Mouse (Mus musculus) midbrain, embryonic 10.5 days (tissue): Measurements from ENCODE around the gene Pde5a. TPM values are rescaled to one million over a fixed set of nuclear protein-coding genes. Genes with fewer than 3 reads are reported as not detected.
A peak's percentile ranks its signal among the peaks of the same experiment; 100 is the strongest.

Experiments
- DNase-seq: peaks from one replicate; pipeline ENCODE4 v3.0.0-alpha.2; 2017; ENCODE audit warnings: low spot score
- H3K27ac ChIP-seq: fragments of 300-500 bp; sonication (generic); replicated peaks from 2 replicates; pipeline ENCODE4 v1.5.1; 2016; ENCODE audit warnings: mild to moderate bottlenecking
- H3K27me3 ChIP-seq: fragments of 300-500 bp; sonication (generic); 2 replicates; pipeline ENCODE4 v1.6.1; 2016; ENCODE audit warnings: low read depth, mild to moderate bottlenecking; ENCODE audit not compliant: poor library complexity, severe bottlenecking
- H3K36me3 ChIP-seq: fragments of 300-500 bp; sonication (generic); 2 replicates; pipeline ENCODE4 v1.6.1; 2016; ENCODE audit warnings: mild to moderate bottlenecking, moderate library complexity
- H3K4me1 ChIP-seq: fragments of 300-500 bp; sonication (generic); 2 replicates; pipeline ENCODE4 v1.6.1; 2016
- H3K4me3 ChIP-seq: fragments of 300-500 bp; sonication (generic); 2 replicates; pipeline ENCODE4 v1.5.1; 2016; ENCODE audit warnings: mild to moderate bottlenecking, moderate library complexity
- H3K9me3 ChIP-seq: fragments of 300-500 bp; sonication (generic); replicated peaks from 2 replicates; pipeline ENCODE4 v1.6.1; 2016; ENCODE audit warnings: mild to moderate bottlenecking
- WGBS: fragments of 180-500 bp; shearing (Covaris S2); methylation state at CpG from one replicate; pipeline ENCODE4 v1.1.7; 2016; 5-methylcytosine and 5-hydroxymethylcytosine counted together
- polyA plus RNA-seq: library from polyadenylated mRNA; unstranded; fragments of >200 nt; fragmentation: Nextera tagmentation; extraction: Ambion mirVana; gene quantifications from 2 replicates; pipeline ENCODE4 v1.2.1, GENCODE M21; 2016

The Pde5a gene
- polyA plus RNA-seq, 1 experiment from 2014 or later, result 3.6 TPM

DNA sequence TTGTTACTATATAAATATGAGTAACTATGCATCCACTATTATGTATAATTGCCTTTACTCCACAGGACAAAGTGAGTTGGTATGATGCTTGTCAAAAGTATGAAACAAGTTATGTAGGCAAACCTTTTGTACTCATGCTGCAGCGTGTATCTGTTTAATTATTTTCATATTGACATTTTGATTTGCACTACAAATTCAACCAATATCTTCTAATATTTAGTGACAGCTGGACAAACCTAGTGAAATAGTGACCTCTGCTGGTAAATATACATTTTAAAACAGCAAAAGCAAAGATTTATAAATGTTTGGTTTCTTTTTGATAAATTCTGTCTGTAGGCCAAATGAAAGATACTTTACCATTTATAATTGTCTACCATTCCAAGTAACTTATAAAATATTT is 55.5 kb downstream of the Pde5a start:
- H3K27me3 ChIP-seq, result no peaks in the 10 kb centered on the region
- peaks cover 20% of the 10 kb centered on the region for H3K36me3 ChIP-seq
- no peak for DNase-seq
- H3K27ac ChIP-seq, result no peak overlapping the region
- 76% methylated on average over 1 of the region's 1 CpGs for WGBS
- no peaks in the 10 kb centered on the region for H3K9me3 ChIP-seq
- H3K4me3 ChIP-seq, result no peak overlapping the region
- no peaks in the 10 kb centered on the region for H3K4me1 ChIP-seq

DNA sequence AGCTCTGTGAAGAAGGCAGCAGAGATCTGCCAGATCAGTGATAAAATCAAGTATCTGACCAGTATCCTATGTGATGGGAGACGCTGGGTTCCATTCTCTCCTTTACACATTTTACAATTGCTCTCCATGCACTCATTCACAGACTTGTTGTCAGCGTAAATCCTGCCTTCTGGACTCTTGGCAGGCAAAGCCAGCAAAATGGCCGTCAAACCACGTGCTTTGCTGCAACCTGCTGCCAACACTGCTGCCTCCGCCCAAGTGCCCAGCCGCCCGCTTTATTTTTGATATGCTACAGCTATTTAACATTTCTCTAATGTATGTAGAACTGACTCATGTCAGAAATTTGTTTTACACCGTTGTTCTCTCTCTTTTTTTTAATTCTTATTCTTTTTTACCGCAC is 59.6 kb downstream of the Pde5a start:
- Histone ChIP-seq H3K4me1 (no peaks in the 10 kb centered on the region), H3K9me3 (peaks cover 15% of the 10 kb centered on the region; the same call in 1 of the 2 replicates), H3K4me3 (no peak overlapping the region), H3K36me3 (peaks cover 36% of the 10 kb centered on the region), H3K27me3 (no peaks in the 10 kb centered on the region), H3K27ac (no peak overlapping the region)
- 93% methylated on average over 9 of the region's 9 CpGs for WGBS
- no peak for DNase-seq

DNA sequence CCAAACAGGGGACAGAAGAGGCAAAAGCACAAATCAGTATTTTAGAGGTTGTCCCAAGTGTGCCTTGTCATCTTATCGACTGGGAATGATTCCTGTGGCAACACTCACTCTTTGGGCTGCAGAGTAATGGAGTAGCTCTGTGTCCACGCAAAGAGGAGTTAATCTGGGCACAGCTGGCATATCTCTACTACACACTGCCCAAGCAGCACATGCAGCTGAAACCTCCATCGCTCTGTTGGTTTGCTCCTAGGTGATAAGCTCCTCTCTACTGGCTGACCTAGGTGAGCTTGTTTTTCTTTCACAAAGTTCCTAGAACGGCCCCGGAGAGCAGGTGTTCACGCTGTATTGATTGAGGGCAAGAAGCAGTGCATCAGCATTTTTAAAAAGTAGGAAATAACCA is 60.8 kb downstream of the Pde5a start:
- no peak overlapping the region for H3K27ac ChIP-seq
- WGBS, result 95% methylated on average over 6 of the region's 6 CpGs
- H3K27me3 ChIP-seq, result no peaks in the 10 kb centered on the region
- H3K4me3 ChIP-seq, result no peak overlapping the region
- peaks cover 15% of the 10 kb centered on the region; the same call in 1 of the 2 replicates for H3K9me3 ChIP-seq
- H3K36me3 ChIP-seq, result peaks cover 36% of the 10 kb centered on the region
- H3K4me1 ChIP-seq, result no peaks in the 10 kb centered on the region
- DNase-seq, result no peak

DNA sequence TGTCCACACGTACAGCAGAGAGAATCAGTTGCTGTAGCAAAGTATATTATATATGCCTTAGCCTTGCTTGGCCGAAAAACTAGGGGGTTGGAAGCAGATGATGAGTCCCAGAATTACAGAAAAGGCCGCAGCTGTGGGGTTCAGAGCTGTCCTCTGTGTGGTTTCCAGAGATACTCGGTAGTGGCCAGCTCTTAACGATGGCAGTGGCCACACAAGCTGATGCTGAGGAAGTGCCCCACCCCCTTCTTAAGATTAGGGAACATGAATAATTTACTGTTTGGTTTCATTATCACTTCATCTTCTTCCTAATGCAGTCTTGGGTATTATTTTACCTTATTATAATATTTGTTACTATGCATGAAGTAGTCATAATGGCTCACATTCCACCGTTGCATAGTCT is 71.3 kb downstream of the Pde5a start:
- H3K9me3 ChIP-seq, result no peaks in the 10 kb centered on the region
- no peak for DNase-seq
- peaks cover 34% of the 10 kb centered on the region for H3K4me1 ChIP-seq
- H3K27ac ChIP-seq, result no peak overlapping the region; the same call in 1 of the 2 replicates
- no peak overlapping the region for H3K4me3 ChIP-seq
- H3K27me3 ChIP-seq, result no peaks in the 10 kb centered on the region
- H3K36me3 ChIP-seq, result peaks cover 16% of the 10 kb centered on the region
- 73% methylated on average over 6 of the region's 6 CpGs for WGBS

DNA sequence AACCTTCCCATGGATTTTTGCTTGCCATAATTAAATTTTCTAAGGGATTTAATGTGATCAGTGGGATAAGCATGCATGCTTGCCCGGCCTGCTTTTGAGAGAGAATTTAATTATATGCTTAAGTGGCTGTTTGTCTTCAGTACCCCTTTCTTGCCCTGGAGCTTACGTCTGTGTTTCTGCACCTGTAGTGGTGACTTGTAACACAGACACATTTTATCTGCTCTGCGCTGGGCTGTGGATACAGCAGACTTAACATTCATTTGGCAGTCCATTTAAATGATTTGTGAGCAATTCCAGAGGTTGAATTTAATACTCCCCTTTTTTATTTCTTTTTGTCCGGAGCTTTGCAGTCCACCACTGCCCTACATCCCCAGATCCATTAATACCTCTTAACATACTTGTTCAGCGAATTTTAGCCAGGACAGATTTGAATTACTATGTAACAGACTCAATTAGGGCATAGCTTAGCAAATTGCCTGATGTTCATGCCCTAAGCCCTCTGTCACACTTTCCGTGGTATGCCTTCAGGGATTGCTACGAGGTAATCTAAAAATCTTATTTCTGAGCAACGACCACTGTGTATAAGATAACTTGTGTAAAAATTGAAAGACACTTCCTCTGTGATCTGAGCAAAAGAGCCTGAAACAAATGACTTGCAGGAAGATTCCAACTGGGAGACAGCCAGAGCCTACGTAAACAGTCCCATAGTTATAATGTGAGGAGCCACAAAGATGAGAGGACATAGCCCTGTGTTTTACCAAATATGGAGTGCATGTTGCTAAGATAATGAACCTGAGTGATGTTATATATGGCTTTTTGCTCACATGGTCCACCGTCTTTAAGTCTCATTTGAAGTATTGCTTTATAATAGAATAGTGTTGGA is 72.0 kb downstream of the Pde5a start:
- WGBS, result 66% methylated on average over 10 of the region's 10 CpGs
- no peaks in the 10 kb centered on the region for H3K9me3 ChIP-seq
- peaks cover 34% of the 10 kb centered on the region for H3K4me1 ChIP-seq
- H3K36me3 ChIP-seq, result peaks cover 17% of the 10 kb centered on the region
- H3K4me3 ChIP-seq, result no peak overlapping the region
- H3K27me3 ChIP-seq, result no peaks in the 10 kb centered on the region
- no peak for DNase-seq
- peak overlapping the region; percentile 74; the same call in 1 of the 2 replicates for H3K27ac ChIP-seq

DNA sequence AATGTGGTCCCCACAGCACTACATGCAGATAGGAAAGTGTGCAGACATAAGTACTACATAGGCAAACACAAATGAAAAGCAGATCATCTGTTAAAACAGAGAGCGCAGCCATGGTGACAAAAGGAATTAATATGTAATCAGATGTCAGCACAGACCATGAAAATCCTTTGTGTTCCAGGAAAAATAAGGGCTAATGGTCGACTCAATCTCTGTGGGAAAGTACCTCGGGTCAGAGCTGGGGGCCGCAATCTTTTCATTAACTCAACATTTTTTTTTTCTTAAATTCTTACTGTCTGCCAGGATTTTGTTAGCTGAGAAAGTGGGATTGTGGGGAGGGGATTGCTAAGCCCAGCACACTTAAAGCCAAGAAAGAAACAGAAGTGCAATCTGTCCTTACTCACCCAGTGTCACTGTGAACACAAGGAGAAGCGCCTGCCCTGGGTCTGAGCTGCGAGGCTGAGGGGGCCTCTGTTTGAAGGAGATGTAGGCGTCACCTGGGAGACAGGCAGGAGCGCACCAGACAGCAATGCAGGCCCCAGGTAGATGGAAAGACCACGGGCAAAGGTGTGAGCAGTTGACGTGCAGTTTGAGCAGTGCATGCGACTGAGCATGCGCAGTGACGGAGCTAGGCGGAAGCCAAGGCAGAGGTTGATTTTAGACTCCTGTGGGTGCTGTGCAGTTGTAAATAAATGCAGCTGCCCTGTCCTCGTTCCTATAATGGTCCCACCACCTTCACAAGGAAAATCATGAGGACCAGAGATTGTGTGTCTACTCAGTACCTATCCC is 72.9 kb downstream of the Pde5a start:
- Histone ChIP-seq H3K36me3 (peaks cover 22% of the 10 kb centered on the region), H3K27ac (peak overlapping the region; percentile 74), H3K27me3 (no peaks in the 10 kb centered on the region), H3K9me3 (no peaks in the 10 kb centered on the region), H3K4me3 (no peak overlapping the region), H3K4me1 (peaks cover 34% of the 10 kb centered on the region)
- WGBS, result 77% methylated on average over 15 of the region's 15 CpGs
- no peak for DNase-seq

DNA sequence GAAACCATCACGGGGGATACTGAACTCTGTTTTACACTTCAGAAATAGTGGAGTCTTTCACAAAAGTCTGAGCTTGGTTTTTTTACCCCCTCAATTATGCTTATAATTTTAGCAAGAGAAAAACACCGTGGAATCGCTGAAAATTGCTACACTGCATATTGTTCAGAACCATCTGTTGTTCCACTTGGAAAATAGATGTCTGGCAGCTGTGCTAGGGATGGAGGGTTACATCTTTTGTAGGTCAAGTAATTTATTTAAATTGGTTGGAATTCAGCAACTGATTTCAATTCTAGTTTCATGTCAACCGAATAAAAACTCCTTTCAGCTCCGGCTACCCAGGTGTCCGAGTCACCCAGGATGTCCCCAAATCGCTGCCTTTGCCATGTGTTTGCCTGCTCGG is 78.6 kb downstream of the Pde5a start:
- no peaks in the 10 kb centered on the region for H3K27me3 ChIP-seq
- peaks cover 22% of the 10 kb centered on the region for H3K36me3 ChIP-seq
- peaks cover 3% of the 10 kb centered on the region; the same call in 1 of the 2 replicates for H3K4me1 ChIP-seq
- 93% methylated on average over 8 of the region's 8 CpGs for WGBS
- DNase-seq, result no peak
- H3K4me3 ChIP-seq, result no peak overlapping the region
- H3K9me3 ChIP-seq, result no peaks in the 10 kb centered on the region
- H3K27ac ChIP-seq, result no peak overlapping the region

DNA sequence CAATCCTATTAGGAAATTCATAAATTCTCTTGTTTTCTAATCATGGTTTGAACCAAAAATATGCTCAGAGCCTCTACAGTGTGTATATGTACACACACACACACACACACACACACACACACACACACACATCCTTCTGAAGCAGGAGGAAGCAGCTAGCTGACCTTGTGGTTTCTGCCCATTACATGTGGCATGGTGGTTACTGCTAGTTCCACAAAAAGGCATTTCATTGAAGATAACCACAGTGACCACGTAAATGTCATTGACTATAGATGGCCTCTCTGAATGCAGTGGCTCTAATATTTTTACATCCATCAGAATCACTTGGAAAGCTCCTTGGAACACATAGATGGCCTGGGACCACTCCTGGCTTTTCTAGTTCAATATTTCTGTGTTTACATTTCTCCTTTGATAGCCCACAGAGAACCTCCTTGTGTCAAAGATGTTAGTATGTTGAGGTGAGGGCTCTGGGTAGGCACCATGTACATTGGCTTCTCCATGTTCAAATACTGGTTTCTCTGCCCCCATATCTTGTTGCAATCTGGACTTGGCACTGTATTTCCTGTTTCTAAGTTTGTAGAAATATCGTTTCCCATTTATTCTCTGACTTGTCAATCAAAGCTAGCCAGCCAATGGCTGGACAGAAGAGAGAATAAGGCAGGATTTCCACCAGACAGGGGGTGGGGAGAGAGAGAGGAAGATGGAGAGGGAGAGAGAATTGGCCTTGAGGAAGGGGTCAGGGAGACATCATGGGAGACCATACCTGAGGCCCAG is 81.5 kb downstream of the Pde5a start:
- no peak for DNase-seq
- H3K4me1 ChIP-seq, result peaks cover 13% of the 10 kb centered on the region; the same call in 1 of the 2 replicates
- H3K36me3 ChIP-seq, result peaks cover 6% of the 10 kb centered on the region; the same call in 1 of the 2 replicates
- H3K9me3 ChIP-seq, result no peaks in the 10 kb centered on the region
- H3K27me3 ChIP-seq, result no peaks in the 10 kb centered on the region
- H3K4me3 ChIP-seq, result no peak overlapping the region
- H3K27ac ChIP-seq, result no peak overlapping the region
- 86% methylated on average over 2 of the region's 2 CpGs for WGBS

DNA sequence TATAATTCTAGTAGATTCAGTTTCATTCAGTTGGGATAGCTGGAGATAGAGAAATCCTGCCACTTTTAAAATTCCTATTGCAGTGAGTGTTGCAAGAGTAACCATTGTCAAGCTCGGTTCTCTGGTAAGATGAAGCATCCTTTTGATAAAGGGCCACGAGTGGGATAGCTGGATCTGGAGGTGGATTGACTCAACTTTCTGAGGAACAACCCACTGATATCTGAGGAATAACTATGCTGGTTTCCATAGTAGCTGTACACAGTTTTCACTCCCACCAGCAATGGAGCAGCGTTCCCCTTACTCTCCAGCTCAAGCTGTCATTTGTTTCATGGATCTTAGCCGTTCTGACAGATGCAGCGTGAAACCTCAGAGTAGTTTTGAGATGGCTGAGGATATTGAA is 82.2 kb downstream of the Pde5a start:
- no peak for DNase-seq
- WGBS, result 92% methylated on average over 5 of the region's 5 CpGs
- Histone ChIP-seq H3K27ac (no peak overlapping the region), H3K27me3 (no peaks in the 10 kb centered on the region), H3K36me3 (peaks cover 3% of the 10 kb centered on the region; the same call in 1 of the 2 replicates), H3K4me1 (peaks cover 13% of the 10 kb centered on the region; the same call in 1 of the 2 replicates), H3K4me3 (no peak overlapping the region), H3K9me3 (no peaks in the 10 kb centered on the region)

DNA sequence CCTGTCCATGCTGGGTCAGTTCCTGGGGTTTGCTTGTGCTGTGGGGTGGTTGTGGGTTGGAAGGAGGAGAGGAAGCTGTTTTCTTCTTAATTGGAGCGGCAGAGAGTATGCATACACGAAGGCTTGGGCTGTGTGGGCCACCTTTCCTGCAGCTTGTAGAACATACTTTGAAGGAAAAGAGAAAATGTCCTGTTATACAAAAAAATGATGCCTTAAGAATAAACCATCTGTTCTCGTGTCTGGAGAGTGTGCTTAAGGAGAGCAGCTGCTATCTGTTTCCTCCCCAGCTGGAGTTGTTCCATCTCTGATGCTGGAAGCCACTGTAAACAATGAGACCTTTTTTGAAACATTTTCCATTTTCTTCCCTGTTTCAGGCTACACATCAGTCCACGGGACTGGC is 85.8 kb downstream of the Pde5a start:
- Histone ChIP-seq H3K27ac (no peak overlapping the region), H3K36me3 (peaks cover 6% of the 10 kb centered on the region; the same call in 1 of the 2 replicates), H3K27me3 (no peaks in the 10 kb centered on the region), H3K4me1 (peaks cover 13% of the 10 kb centered on the region; the same call in 1 of the 2 replicates), H3K4me3 (no peak overlapping the region), H3K9me3 (no peaks in the 10 kb centered on the region)
- 82% methylated on average over 4 of the region's 4 CpGs for WGBS
- no peak for DNase-seq

DNA sequence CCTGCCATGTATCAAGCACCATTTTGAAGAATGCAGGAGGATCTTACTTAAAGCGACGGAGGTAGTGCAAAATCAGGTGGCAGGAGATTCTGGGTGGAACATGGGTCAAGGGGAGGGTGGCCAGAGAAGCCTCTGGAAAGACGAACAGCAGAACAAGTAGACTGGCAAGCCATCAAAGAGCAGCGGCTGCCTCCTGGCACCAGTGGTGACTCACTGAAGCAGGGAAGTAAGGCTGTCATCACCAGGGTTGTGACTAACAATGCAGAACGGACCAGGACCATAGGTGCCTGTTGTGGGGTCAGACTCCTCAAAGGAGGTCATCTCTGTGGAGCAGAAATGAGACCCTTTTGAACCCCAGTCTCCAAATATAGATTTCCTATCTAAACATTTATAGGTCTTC is 89.5 kb downstream of the Pde5a start:
- peaks cover 11% of the 10 kb centered on the region; the same call in 1 of the 2 replicates for H3K36me3 ChIP-seq
- H3K9me3 ChIP-seq, result no peaks in the 10 kb centered on the region
- H3K27me3 ChIP-seq, result no peaks in the 10 kb centered on the region
- DNase-seq, result no peak
- WGBS, result 86% methylated on average over 5 of the region's 5 CpGs
- no peak overlapping the region for H3K27ac ChIP-seq
- H3K4me3 ChIP-seq, result no peak overlapping the region
- H3K4me1 ChIP-seq, result peaks cover 17% of the 10 kb centered on the region; the same call in 1 of the 2 replicates

DNA sequence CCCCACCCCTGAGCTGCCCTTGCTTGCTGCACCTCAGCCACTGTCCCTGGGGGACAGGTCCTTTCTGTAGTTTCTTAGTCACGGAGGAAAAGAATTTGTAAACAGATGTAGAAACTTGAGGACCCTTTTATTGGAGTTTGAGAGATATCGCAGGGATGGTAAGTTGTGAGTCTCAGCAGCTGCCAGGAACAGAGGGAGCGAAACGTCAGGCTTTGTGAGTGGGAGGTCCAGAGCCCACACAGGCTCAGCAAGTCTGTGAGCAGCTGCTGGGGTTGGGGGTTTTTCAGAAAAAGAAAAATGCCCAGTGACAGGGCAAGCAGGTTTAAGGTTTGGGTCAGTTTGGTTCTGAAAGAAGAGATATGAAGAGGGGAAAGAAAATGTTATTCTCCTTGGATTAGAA is 92.0 kb downstream of the Pde5a start:
- H3K36me3 ChIP-seq, result peaks cover 13% of the 10 kb centered on the region; the same call in 1 of the 2 replicates
- no peak for DNase-seq
- 0 out of 2 replicates have a peak overlapping the region, but pooled peaks have one; percentile 9 for H3K27ac ChIP-seq
- 65% methylated on average over 4 of the region's 4 CpGs for WGBS
- H3K9me3 ChIP-seq, result no peaks in the 10 kb centered on the region
- H3K4me3 ChIP-seq, result no peak overlapping the region
- no peaks in the 10 kb centered on the region for H3K27me3 ChIP-seq
- peaks cover 6% of the 10 kb centered on the region; the same call in 1 of the 2 replicates for H3K4me1 ChIP-seq
